Mouse (Mus musculus): ENCODE results near the gene Whamm. TPM values are rescaled to one million over a fixed set of nuclear protein-coding genes. Genes with fewer than 3 reads are reported as not detected.

Gene Whamm
- total and polyA plus RNA-seq, 3 experiments: 5.4 to 13.3 (median 13.3) TPM

DNA sequence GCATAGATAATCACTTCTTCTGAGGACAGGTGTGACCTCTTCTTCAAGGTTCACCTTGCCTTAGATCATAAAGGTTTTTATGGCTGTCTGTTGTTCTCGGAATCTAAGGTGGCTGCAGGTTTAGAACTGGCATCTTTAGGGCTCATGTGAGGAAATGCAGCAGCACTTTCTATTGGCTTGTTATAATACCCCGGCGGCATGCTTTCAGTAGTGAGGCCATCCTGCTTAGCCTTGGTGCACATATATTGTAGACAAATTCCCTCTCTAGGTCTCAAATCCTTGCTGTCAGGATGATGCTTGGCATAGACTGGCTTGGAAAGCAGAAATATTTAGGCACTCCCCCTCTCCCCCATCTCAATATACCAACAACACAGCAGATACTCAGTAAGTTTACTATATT lies 795 bp upstream of the Whamm start:
- Histone ChIP-seq H3K4me3 (replicated peaks in 1 of 3; ENCODE audit: low read depth in 2 of 3, low read length in 2 of 3, poor library complexity in 1 of 3) (no peak overlapping the region), H3K4me2 (ENCODE audit: insufficient read depth, low read depth, poor library complexity, severe bottlenecking) (no peak overlapping the region), H3K27ac (ENCODE audit: insufficient read depth, low read depth) (no peak overlapping the region), H3K36me3 (replicated peaks in 1 of 2; ENCODE audit: control insufficient read depth in 1 of 2, insufficient read depth in 1 of 2, low read length in 1 of 2) (peaks cover 5 to 11% of the 10 kb centered on the region in 2 experiments), H3K27me3 (replicated peaks) (no peaks in the 10 kb centered on the region), H3K79me2 (replicated peaks; ENCODE audit: control insufficient read depth, extremely low read depth, insufficient read depth, poor library complexity, severe bottlenecking) (peaks cover 23% of the 10 kb centered on the region), H3K9ac (ENCODE audit: insufficient read depth, low read depth) (no peak overlapping the region), H3K9me3 (replicated peaks; ENCODE audit: low read length) (no peaks in the 10 kb centered on the region), H3K4me1 (ENCODE audit: control insufficient read depth in 1 of 2, insufficient read depth in 2 of 2) (peaks cover 0 to 20% of the 10 kb centered on the region in 2 experiments; a peak in 2 of 4 replicates)
- no peak for TF ChIP-seq MAX (IDR thresholded peaks at IDR 0.05; ENCODE audit: low read length)
- no peak for TF ChIP-seq MYC (IDR thresholded peaks at IDR 0.05; ENCODE audit: low read depth, low read length)
- no peak for TF ChIP-seq NELFE (IDR thresholded peaks at IDR 0.05; ENCODE audit: low read depth, low read length)
- TF ChIP-seq BHLHE40 (IDR thresholded peaks at IDR 0.05; ENCODE audit: low read depth, low read length): no peak
- TF ChIP-seq CTCF (conservative IDR thresholded peaks at IDR 0.05 in 1 of 2, IDR thresholded peaks at IDR 0.05 in 1 of 2; ENCODE audit: low read depth in 2 of 2, low read length in 2 of 2): no peak
- no peak for TF ChIP-seq ZNF384 (IDR thresholded peaks at IDR 0.05; ENCODE audit: low read depth, low read length)
- TF ChIP-seq RAD21 (IDR thresholded peaks at IDR 0.05; ENCODE audit: low read depth, low read length): no peak
- TF ChIP-seq CHD2 (IDR thresholded peaks at IDR 0.05; ENCODE audit: low read length): no peak
- TF ChIP-seq TCF12 (IDR thresholded peaks at IDR 0.05; ENCODE audit: low read depth, low read length): no peak
- no peak for TF ChIP-seq NRF1 (IDR thresholded peaks at IDR 0.05; ENCODE audit: low read depth, low read length)
- TF ChIP-seq TBP (conservative IDR thresholded peaks at IDR 0.05; ENCODE audit: low read depth, low read length): no peak
- no peak for TF ChIP-seq IRF4 (IDR thresholded peaks at IDR 0.05; ENCODE audit: low read depth, low read length)
- TF ChIP-seq EP300 (IDR thresholded peaks at IDR 0.05; ENCODE audit: low read length): no peak
- TF ChIP-seq SIN3A (IDR thresholded peaks at IDR 0.05; ENCODE audit: low read length): no peak
- no peak for TF ChIP-seq ZMIZ1 (IDR thresholded peaks at IDR 0.05; ENCODE audit: low read depth, low read length)
- no peak for TF ChIP-seq MAZ (IDR thresholded peaks at IDR 0.05; ENCODE audit: low read depth, low read length)
- dilution Hi-C loops (cut with MboI; ENCODE audit: extremely low pct_ligation_motif_present, extremely low pct_unique_long_range_greater_than_20kb, low sequenced_read_pairs): no loop called here
- in situ Hi-C loops (cut with MboI; ENCODE audit: low pct_ligation_motif_present, low pct_unique_long_range_greater_than_20kb, low sequenced_read_pairs): no loop called here
- no peak for DNase-seq (ENCODE audit: extremely low read depth)

DNA sequence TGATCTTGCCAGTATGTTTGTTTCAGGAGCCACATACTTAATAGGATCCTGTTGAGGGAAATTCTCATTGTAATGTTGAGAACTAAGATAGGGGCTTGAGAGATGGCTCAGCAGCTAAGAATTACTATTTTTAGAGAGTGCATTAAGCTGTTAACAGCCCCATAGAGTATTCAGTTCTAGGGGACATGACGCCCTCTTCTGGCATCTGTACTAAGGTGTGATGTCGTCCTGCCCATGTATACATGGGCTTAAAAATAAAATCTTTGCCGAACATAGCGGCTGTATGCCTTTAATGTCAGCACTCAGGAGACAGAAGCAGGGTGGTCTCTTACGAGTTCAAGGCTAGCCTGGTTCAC lies 336 bp upstream of the Whamm start:
- Histone ChIP-seq H3K36me3 (replicated peaks in 1 of 2; ENCODE audit: control insufficient read depth in 1 of 2, insufficient read depth in 1 of 2, low read length in 1 of 2) (peaks cover 8 to 16% of the 10 kb centered on the region in 2 experiments), H3K4me2 (ENCODE audit: insufficient read depth, low read depth, poor library complexity, severe bottlenecking) (no peak overlapping the region), H3K4me1 (ENCODE audit: control insufficient read depth in 1 of 2, insufficient read depth in 2 of 2) (peaks cover 0 to 20% of the 10 kb centered on the region in 2 experiments; a peak in 2 of 4 replicates), H3K4me3 (replicated peaks in 1 of 3; ENCODE audit: low read depth in 2 of 3, low read length in 2 of 3, poor library complexity in 1 of 3) (peak overlapping the region; percentile 43 to 91 (median 90)), H3K9me3 (replicated peaks; ENCODE audit: low read length) (no peaks in the 10 kb centered on the region), H3K79me2 (replicated peaks; ENCODE audit: control insufficient read depth, extremely low read depth, insufficient read depth, poor library complexity, severe bottlenecking) (peaks cover 23% of the 10 kb centered on the region), H3K27me3 (replicated peaks) (no peaks in the 10 kb centered on the region), H3K9ac (ENCODE audit: insufficient read depth, low read depth) (no peak overlapping the region), H3K27ac (ENCODE audit: insufficient read depth, low read depth) (no peak overlapping the region)
- dilution Hi-C loops (cut with MboI; ENCODE audit: extremely low pct_ligation_motif_present, extremely low pct_unique_long_range_greater_than_20kb, low sequenced_read_pairs): no loop called here
- DNase-seq (ENCODE audit: extremely low read depth): no peak
- 0 out of 2 replicates have a peak, but pooled peaks have one; percentile 0 for TF ChIP-seq NRF1 (IDR thresholded peaks at IDR 0.05; ENCODE audit: low read depth, low read length)
- no peak for TF ChIP-seq GABPA (IDR thresholded peaks at IDR 0.05; ENCODE audit: insufficient replicate concordance, low read depth, low read length)
- peak in 1 of 2 experiments; percentile 56; a peak in 3 of 4 replicates for TF ChIP-seq CTCF (conservative IDR thresholded peaks at IDR 0.05 in 1 of 2, IDR thresholded peaks at IDR 0.05 in 1 of 2; ENCODE audit: low read depth in 2 of 2, low read length in 2 of 2)
- TF ChIP-seq KAT2A (IDR thresholded peaks at IDR 0.05; ENCODE audit: insufficient replicate concordance, low read length): no peak
- TF ChIP-seq RAD21 (IDR thresholded peaks at IDR 0.05; ENCODE audit: low read depth, low read length): peak; percentile 26
- TF ChIP-seq MEF2A (IDR thresholded peaks at IDR 0.05; ENCODE audit: borderline replicate concordance, low read depth, low read length): peak; percentile 54; the same call in 1 of the 2 replicates
- in situ Hi-C loops (cut with MboI; ENCODE audit: low pct_ligation_motif_present, low pct_unique_long_range_greater_than_20kb, low sequenced_read_pairs): no loop called here

All from CH12.LX (cell line).